Mouse (Mus musculus) bone marrow macrophage, adult 2 months (primary cell): ENCODE results near the gene Mpped1.

Source experiments
- CTCF ChIP-seq: IDR thresholded peaks from 2 replicates; pipeline ENCODE4 v1.5.1; 2012; ENCODE audit warnings: low read depth, mild to moderate bottlenecking, low read length, moderate library complexity
- POLR2A ChIP-seq: IDR thresholded peaks from 2 replicates; pipeline ENCODE4 v1.6.1; 2012; ENCODE audit warnings: mild to moderate bottlenecking, low read depth, low read length, borderline replicate concordance

DNA sequence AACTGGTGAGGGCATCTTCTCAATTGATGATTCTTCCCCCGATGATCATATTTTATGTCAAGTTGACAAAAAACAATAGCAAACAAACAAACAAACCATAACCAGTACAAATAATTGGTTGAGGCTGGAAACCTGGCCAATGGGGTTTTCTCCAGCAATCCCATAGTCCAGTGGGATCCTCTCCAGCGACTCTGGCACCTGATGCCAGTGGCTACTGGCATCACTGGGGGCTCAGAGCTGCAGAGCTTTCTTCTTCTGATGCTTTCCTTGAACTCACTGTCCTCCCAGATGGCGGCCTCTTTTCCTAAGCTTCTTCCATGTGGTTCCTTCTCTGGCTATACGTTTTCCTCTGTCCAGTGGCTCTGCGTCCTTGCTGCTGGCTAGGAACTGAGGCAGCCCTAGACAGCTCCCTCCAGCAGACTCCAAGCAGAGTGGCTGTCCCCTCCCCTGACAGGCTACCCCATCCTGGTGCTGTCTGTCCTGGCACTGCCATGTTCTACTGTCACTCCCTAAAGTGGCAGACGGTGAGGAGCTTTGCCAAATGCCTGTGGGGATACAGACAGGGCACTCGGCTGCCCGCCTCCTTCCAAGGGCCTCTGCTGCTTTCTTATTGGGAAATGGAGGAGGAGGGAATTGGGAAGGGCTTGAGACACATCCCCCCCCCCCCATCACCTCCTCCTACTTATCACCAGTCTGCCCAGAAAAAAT lies 7.8 kb upstream of the Mpped1 start:
- TF ChIP-seq POLR2A (no peak), CTCF (no peak)
